Mouse (Mus musculus): ENCODE data around the gene Ppy.

- TF ChIP-seq CTCF (IDR thresholded peaks at IDR 0.05; ENCODE audit: low read depth) (no peak), EP300 (optimal IDR thresholded peaks at IDR 0.05) (no peak)
Measured at GRCm38 (mm10) chr11:102111576-102111975, 10.5 kb upstream of the Ppy start.
